Mouse (Mus musculus) bone marrow, adult 2 months (tissue): Measurements from ENCODE around the gene Colgalt2.

ENCODE experiments used
- CTCF ChIP-seq: fragments of 200-500 bp; IDR thresholded peaks from 2 replicates; pipeline ENCODE4 v1.5.1; 2011; ENCODE audit warnings: low read length, control low read depth; ENCODE audit not compliant: control insufficient read depth, insufficient read depth
- POLR2A ChIP-seq: fragments of 200-500 bp; IDR thresholded peaks from 2 replicates; pipeline ENCODE4 v1.6.1; 2011; ENCODE audit warnings: low read depth, mild to moderate bottlenecking, control low read depth, low read length, borderline replicate concordance; ENCODE audit not compliant: control insufficient read depth

DNA sequence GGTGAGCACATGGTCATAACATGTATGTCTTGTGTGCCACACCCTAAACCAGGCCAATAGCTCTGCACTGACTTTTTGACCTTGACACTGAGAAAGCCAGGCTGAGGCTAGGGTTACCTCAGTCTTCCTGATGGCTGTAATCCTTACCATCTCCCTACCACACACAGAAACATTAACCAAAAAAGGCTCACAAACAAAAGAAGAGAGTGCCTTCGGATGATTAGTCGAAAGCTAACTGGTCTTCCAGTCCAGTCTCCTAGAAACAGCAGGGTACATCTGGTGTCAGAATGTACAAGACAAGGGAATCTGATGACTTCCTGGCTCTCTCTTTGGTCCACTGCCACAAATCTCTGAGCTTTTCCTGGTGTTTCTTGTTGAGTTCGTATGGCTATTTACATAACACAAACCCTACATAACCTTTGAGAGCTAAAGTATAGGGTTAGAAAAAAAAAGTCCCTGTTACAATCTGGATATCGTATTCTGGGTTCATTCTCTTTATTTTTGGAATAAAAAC is 117.5 kb downstream of the Colgalt2 start:
- TF ChIP-seq CTCF = no peak
- TF ChIP-seq POLR2A = no peak
